Mouse (Mus musculus) erythroblast, embryonic 14.5 days (primary cell): ENCODE results near the gene Sema4a.

Experiments used
- GATA1 ChIP-seq: IDR thresholded peaks from 2 replicates; pipeline ENCODE4 v1.6.1; 2012; ENCODE audit warnings: low read length, inconsistent platforms, mixed read lengths
- TAL1 ChIP-seq: IDR thresholded peaks from 3 replicates; pipeline ENCODE4 v1.6.1; 2012; ENCODE audit warnings: low read length, inconsistent platforms, mixed read lengths

DNA sequence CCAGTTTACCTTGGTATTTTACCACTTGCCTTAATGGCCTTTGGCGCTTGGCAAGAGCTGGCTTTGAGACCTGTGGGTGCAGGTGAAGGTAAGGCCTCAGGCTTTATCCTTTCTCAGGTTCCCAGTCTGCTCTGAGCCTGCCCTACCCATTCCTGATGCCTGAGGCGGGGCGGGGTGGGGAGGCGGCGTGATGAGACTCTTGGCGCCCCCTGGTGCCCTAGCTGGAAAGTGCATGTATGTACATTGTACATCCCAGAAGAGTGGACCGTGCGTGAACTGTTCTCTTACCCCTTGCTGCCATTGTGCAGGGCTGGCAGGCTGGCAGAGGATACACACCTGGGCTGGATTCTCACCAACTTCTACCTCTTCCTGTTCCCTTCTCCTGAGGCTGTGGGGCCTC, 16.8 kb upstream of the Sema4a start:
- no peak for TF ChIP-seq GATA1
- TF ChIP-seq TAL1 = no peak
